22 mouse cellular contexts compared by ENCODE assay signal in the genomic region with DNA sequence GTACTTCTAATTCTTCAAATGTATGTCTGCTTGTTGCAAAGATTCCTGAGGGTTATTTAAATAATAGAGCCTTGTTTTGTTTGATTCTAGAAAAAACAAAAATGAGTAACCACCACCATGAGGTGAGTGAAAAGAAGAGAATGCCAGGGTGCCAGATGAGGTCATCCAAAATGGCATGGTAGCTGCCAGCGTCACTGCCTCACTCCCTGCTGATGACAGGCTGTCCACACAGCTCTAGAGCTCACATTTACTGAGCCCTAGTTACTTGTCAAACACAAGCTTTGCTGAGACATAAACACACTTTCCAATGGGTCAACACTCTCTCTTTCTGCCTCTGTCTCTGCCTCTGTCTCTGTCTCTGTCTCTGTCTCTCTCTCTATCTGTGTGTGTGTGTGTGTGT. TPM values are rescaled to one million over a fixed set of nuclear protein-coding genes. Genes with fewer than 3 reads are reported as not detected.
A peak's percentile ranks its signal among the peaks of the same experiment; 100 is the strongest.
DNase-seq lines count a peak whose midpoint lies in the region; ATAC-seq lines count a peak whose summit lies in the region.
"Had no signal": no experiment of that assay in that cellular context is flagged by ENCODE, and none has a peak within 500 bp of the region (broad histone marks: within the 10 kb centered on the region; RNA-seq: fewer than 3 reads in every experiment).

No protein-coding gene starts in this region.

- no peak overlapping the region for H3K9ac ChIP-seq in heart, embryonic 11.5 days (ENCODE audit: low read depth, low read length)
- no peak overlapping the region for H3K9ac ChIP-seq in heart, embryonic 15.5 days
- no peak overlapping the region for H3K9ac ChIP-seq in midbrain, embryonic 11.5 days (ENCODE audit: low read length)
- H3K9ac ChIP-seq: forebrain, embryonic 12.5 days; hindbrain, embryonic 15.5 days; midbrain, embryonic 12.5 days; neural tube, embryonic 15.5 days had no signal

- H3K4me3 ChIP-seq in heart, embryonic 11.5 days (ENCODE audit: low read depth, low read length) = no peak overlapping the region
- H3K4me3 ChIP-seq in heart, embryonic 15.5 days = no peak overlapping the region
- H3K4me3 ChIP-seq in midbrain, embryonic 11.5 days (ENCODE audit: low read depth, low read length) = no peak overlapping the region
- H3K4me3 ChIP-seq: forebrain, embryonic 12.5 days; hindbrain, embryonic 15.5 days; midbrain, embryonic 12.5 days; neural tube, embryonic 15.5 days had no signal

- H3K36me3 ChIP-seq in heart, embryonic 11.5 days (ENCODE audit: control insufficient read depth, insufficient read depth, low read length) = no peaks in the 10 kb centered on the region
- H3K36me3 ChIP-seq in heart, embryonic 15.5 days = no peaks in the 10 kb centered on the region
- H3K36me3 ChIP-seq in midbrain, embryonic 11.5 days (ENCODE audit: control insufficient read depth, insufficient read depth, low read length) = no peaks in the 10 kb centered on the region
- H3K36me3 ChIP-seq: forebrain, embryonic 12.5 days; hindbrain, embryonic 15.5 days; midbrain, embryonic 12.5 days; neural tube, embryonic 15.5 days had no signal

- no peak overlapping the region for H3K4me2 ChIP-seq in heart, embryonic 11.5 days
- H3K4me2 ChIP-seq in heart, embryonic 15.5 days = no peak overlapping the region
- no peak overlapping the region for H3K4me2 ChIP-seq in midbrain, embryonic 11.5 days
- H3K4me2 ChIP-seq: forebrain, embryonic 12.5 days; hindbrain, embryonic 15.5 days; midbrain, embryonic 12.5 days; neural tube, embryonic 15.5 days had no signal

- no peak overlapping the region for H3K27ac ChIP-seq in heart, embryonic 11.5 days (ENCODE audit: low read depth, low read length)
- H3K27ac ChIP-seq in heart, embryonic 15.5 days = no peak overlapping the region
- no peak overlapping the region for H3K27ac ChIP-seq in midbrain, embryonic 11.5 days (ENCODE audit: low read depth, low read length)
- H3K27ac ChIP-seq: forebrain, embryonic 12.5 days; hindbrain, embryonic 15.5 days; kidney, postnatal 0 days; midbrain, embryonic 12.5 days; neural tube, embryonic 15.5 days had no signal

- WGBS in heart, embryonic 11.5 days (ENCODE audit: insufficient replicate concordance) = 45% methylated on average over 1 of the region's 1 CpGs
- WGBS in heart, embryonic 15.5 days = 23% methylated on average over 1 of the region's 1 CpGs
- WGBS in midbrain, embryonic 11.5 days = 63% methylated on average over 1 of the region's 1 CpGs

- peak; percentile 55 to 60 for DNase-seq in cerebellum, postnatal 10 days
- no peak for DNase-seq in cerebellum, adult 18-20 months
- DNase-seq in heart, adult 18-20 months = peak; percentile 31 to 45
- DNase-seq in testis, postnatal 14 days (ENCODE audit: low spot score) = no peak
- no peak for DNase-seq in midbrain, embryonic 11.5 days (ENCODE audit: low spot score, missing footprints)
- DNase-seq: gastrocnemius, postnatal 36 days; kidney, adult 2 months; layer of hippocampus, postnatal 36 days; right cerebral cortex, adult 18-20 months; right cerebral cortex, postnatal 4 days; thymus, postnatal 36 days had no signal

- no peak for ATAC-seq in heart, embryonic 11.5 days (replicated peaks; ENCODE audit: insufficient number of reproducible peaks, low FRiP score, low TSS enrichment)
- peak; percentile 63; the same call in 1 of the 2 replicates for ATAC-seq in heart, embryonic 15.5 days (replicated peaks; ENCODE audit: insufficient number of reproducible peaks, insufficient read depth, low FRiP score, low read depth)
- no peak for ATAC-seq in midbrain, embryonic 11.5 days (ENCODE audit: low FRiP score)
- ATAC-seq: CD4-positive, CD25-positive, alpha-beta regulatory T cell, adult 4 months; lung, postnatal 0 days had no signal

- H3K9me3 ChIP-seq in heart, embryonic 11.5 days (replicated peaks; ENCODE audit: control insufficient read depth, low read length) = no peaks in the 10 kb centered on the region
- no peaks in the 10 kb centered on the region for H3K9me3 ChIP-seq in heart, embryonic 15.5 days (replicated peaks)
- H3K9me3 ChIP-seq in midbrain, embryonic 11.5 days (ENCODE audit: control insufficient read depth, low read length) = no peaks in the 10 kb centered on the region
- H3K9me3 ChIP-seq: forebrain, embryonic 12.5 days; hindbrain, embryonic 15.5 days; midbrain, embryonic 12.5 days; neural tube, embryonic 15.5 days had no signal

- no peaks in the 10 kb centered on the region for H3K27me3 ChIP-seq in heart, embryonic 11.5 days (ENCODE audit: control insufficient read depth, insufficient read depth, low read length)
- H3K27me3 ChIP-seq in heart, embryonic 15.5 days = no peaks in the 10 kb centered on the region
- no peaks in the 10 kb centered on the region for H3K27me3 ChIP-seq in midbrain, embryonic 11.5 days (ENCODE audit: control insufficient read depth, insufficient read depth, low read length)
- H3K27me3 ChIP-seq: forebrain, embryonic 12.5 days; hindbrain, embryonic 15.5 days; midbrain, embryonic 12.5 days; neural tube, embryonic 15.5 days had no signal

- no peaks in the 10 kb centered on the region for H3K4me1 ChIP-seq in heart, embryonic 11.5 days (ENCODE audit: control insufficient read depth, insufficient read depth, low read length)
- H3K4me1 ChIP-seq in heart, embryonic 15.5 days (replicated peaks) = peaks cover 12% of the 10 kb centered on the region
- H3K4me1 ChIP-seq in midbrain, embryonic 11.5 days (ENCODE audit: control insufficient read depth, insufficient read depth, low read length) = no peaks in the 10 kb centered on the region
- H3K4me1 ChIP-seq: forebrain, embryonic 12.5 days; hindbrain, embryonic 15.5 days; midbrain, embryonic 12.5 days; neural tube, embryonic 15.5 days had no signal

RNA-seq across cellular contexts. Expression of a gene that starts 25.3 kb away (rescaled TPM):
- 1 to 10 TPM in 1 of 2 experiments, not detected in 1; 1.3 TPM for total RNA-seq in heart, adult 18-20 months (2021)
- 0.33 TPM in 1 of 2 replicates, not detected in the other for polyA plus RNA-seq in heart, embryonic 11.5 days (2014; fragmentation: Nextera tagmentation; extraction: Ambion mirVana)
- polyA plus RNA-seq in heart, embryonic 15.5 days (2015; fragmentation: Nextera tagmentation; extraction: Ambion mirVana) = 0.33 and 1.7 TPM in 2 replicates
- not detected in 2 replicates for polyA plus RNA-seq in midbrain, embryonic 11.5 days (2014; fragmentation: Nextera tagmentation; extraction: Ambion mirVana)
- total RNA-seq: layer of hippocampus, postnatal 36 days; megakaryocyte progenitor cell, adult 5-6 weeks had no signal
- polyA plus RNA-seq: limb, embryonic 11.5 days; midbrain, embryonic 12.5 days; neural tube, embryonic 15.5 days had no signal

Comparison
In these comparisons a context has a peak if more than half of its experiments do, and no peak if none do; other contexts are left out.
1. DNase-seq: peak in cerebellum, postnatal 10 days (2 of 2) and heart, adult 18-20 months (2 of 2); none in cerebellum, adult 18-20 months (0 of 2), testis, postnatal 14 days (single experiment) and midbrain, embryonic 11.5 days (single experiment).